Mouse (Mus musculus) activated CD4-positive, CD25-positive, alpha-beta regulatory T cell, adult 4 months (primary cell): ENCODE data around the gene Rpp38. TPM values are rescaled to one million over a fixed set of nuclear protein-coding genes. Genes with fewer than 3 reads are reported as not detected.

Source experiments
- ATAC-seq: one replicate; pipeline ENCODE4 v1.8.0; 2017
- polyA plus RNA-seq, 2 experiments: library from polyadenylated mRNA; unstranded; fragments of 100-300 nt; shearing (Covaris generic); gene quantifications; one replicate each; pipeline ENCODE4 v1.2.1; 2017

Gene Rpp38
- 10 to 100 TPM; 19.0 to 21.7 TPM for polyA plus RNA-seq

GRCm38 (mm10) chr2:3332484-3333242 is at the start of gene Rpp38:
TSS of gene Rpp38 (minus strand) at chr2:3332643.
- peak; percentile 83 for ATAC-seq

GRCm38 (mm10) chr2:3365127-3365526 is 32.7 kb upstream of the Rpp38 start:
- no peak for ATAC-seq

GRCm38 (mm10) chr2:3361067-3361466 is 28.6 kb upstream of the Rpp38 start:
- no peak for ATAC-seq

- ATAC-seq, result no peak
These were observed 25.4 kb upstream of the Rpp38 start for GRCm38 (mm10) chr2:3357887-3358286.

- ATAC-seq, result no peak
These were observed 23.9 kb upstream of the Rpp38 start for GRCm38 (mm10) chr2:3356311-3356710.

GRCm38 (mm10) chr2:3355793-3356192 is 23.4 kb upstream of the Rpp38 start:
- ATAC-seq, result no peak

- ATAC-seq, result no peak
These were observed 20.7 kb upstream of the Rpp38 start for GRCm38 (mm10) chr2:3353160-3353559.

GRCm38 (mm10) chr2:3348919-3349318 is 16.5 kb upstream of the Rpp38 start:
- no peak for ATAC-seq

GRCm38 (mm10) chr2:3348422-3348821 is 16.0 kb upstream of the Rpp38 start:
- no peak for ATAC-seq

- ATAC-seq, result peak; percentile 24
These were observed 3.3 kb upstream of the Rpp38 start, which contains the start of gene Acbd7 for GRCm38 (mm10) chr2:3335611-3336301. TSS of gene Acbd7 (plus strand) at chr2:3336168.

- ATAC-seq, result no peak
These were observed 1.3 kb upstream of the Rpp38 start for GRCm38 (mm10) chr2:3333761-3334160.

GRCm38 (mm10) chr2:3332056-3332455 is 387 bp downstream of the Rpp38 start:
- ATAC-seq, result no peak

GRCm38 (mm10) chr2:3331071-3331703 is 1.3 kb downstream of the Rpp38 start:
- ATAC-seq, result no peak

- ATAC-seq, result no peak
These were observed 5.1 kb downstream of the Rpp38 start for GRCm38 (mm10) chr2:3327351-3327750.

GRCm38 (mm10) chr2:3326547-3326946 is 5.9 kb downstream of the Rpp38 start:
- ATAC-seq, result no peak

GRCm38 (mm10) chr2:3324381-3325130 is 7.9 kb downstream of the Rpp38 start:
- ATAC-seq, result no peak

- ATAC-seq, result no peak
These were observed 9.3 kb downstream of the Rpp38 start for GRCm38 (mm10) chr2:3323132-3323531.

GRCm38 (mm10) chr2:3305426-3306025 is 26.9 kb downstream of the Rpp38 start:
- ATAC-seq, result no peak

- no peak for ATAC-seq
These were observed 36.6 kb downstream of the Rpp38 start for GRCm38 (mm10) chr2:3295826-3296225.

- no peak for ATAC-seq
These were observed 40.3 kb downstream of the Rpp38 start for GRCm38 (mm10) chr2:3292170-3292569.

GRCm38 (mm10) chr2:3289581-3289980 is 42.9 kb downstream of the Rpp38 start:
- ATAC-seq, result no peak

GRCm38 (mm10) chr2:3286243-3286642 is 46.2 kb downstream of the Rpp38 start:
- ATAC-seq, result no peak
